Mouse (Mus musculus): ENCODE data around the gene Fus. TPM values are rescaled to one million over a fixed set of nuclear protein-coding genes. Genes with fewer than 3 reads are reported as not detected.

Fus gene
- polyA plus RNA-seq, 1 experiment from 2014 or later: 57.7 TPM

DNA sequence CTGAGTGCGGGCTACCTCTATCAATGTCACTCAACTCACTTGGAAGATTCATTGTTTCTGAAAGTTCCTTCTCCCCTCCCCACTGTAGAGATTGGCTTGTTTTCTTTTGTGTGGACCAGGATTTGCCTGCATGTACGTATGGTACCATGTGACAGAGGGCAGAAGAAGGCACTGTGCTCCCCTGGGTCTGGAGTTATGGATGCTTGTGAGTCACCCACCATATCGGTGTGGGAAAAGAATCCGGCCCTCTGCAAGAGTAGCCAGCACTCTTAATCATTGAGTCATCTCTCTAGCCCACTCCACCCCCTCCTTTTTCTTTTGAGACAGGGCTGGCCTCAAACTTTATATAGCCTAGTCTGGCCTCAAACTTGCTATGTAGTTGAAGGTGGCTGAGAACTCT, 57.7 kb downstream of the Fus start:
- H3K27ac ChIP-seq (replicated peaks; ENCODE audit: low read depth, low read length): no peak overlapping the region
- no peaks in the 10 kb centered on the region for H3K27me3 ChIP-seq (ENCODE audit: control insufficient read depth, insufficient read depth, low read length)
- no peaks in the 10 kb centered on the region for H3K9me3 ChIP-seq (replicated peaks; ENCODE audit: control insufficient read depth, low read length)
- ATAC-seq (replicated peaks; ENCODE audit: insufficient number of reproducible peaks, low FRiP score, low TSS enrichment, low read depth): no peak
- no peak for DNase-seq (ENCODE audit: low spot score)
- no peaks in the 10 kb centered on the region for H3K4me1 ChIP-seq (ENCODE audit: control insufficient read depth, insufficient read depth, low read length)
- H3K4me3 ChIP-seq (ENCODE audit: low read depth, low read length): no peak overlapping the region
- H3K9ac ChIP-seq (replicated peaks; ENCODE audit: low read length): no peak overlapping the region
- H3K4me2 ChIP-seq (ENCODE audit: low read depth, low read length): no peak overlapping the region
- 91% methylated on average over 4 of the region's 4 CpGs for WGBS
- no peaks in the 10 kb centered on the region for H3K36me3 ChIP-seq (replicated peaks; ENCODE audit: control insufficient read depth, insufficient read depth, low read depth, low read length)

DNA sequence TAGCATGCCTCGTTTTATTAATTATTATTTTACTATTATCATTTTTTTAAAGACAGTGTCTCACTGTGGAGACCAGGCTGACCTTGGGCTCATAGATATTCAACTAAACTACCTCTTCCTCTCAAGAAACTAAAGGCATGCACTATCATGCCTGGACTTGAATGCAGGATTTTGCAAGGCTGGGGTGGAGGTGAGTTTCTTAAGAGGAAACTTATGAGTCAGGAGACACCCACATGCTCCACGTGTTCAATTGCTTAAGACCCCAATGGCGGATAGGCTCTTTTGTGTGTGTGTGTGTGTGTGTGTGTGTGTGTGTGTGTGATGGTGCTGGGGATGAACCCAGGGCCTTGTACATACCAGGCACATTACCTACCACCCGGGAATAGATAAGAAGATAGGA, 58.1 kb downstream of the Fus start:
- H3K4me1 ChIP-seq (ENCODE audit: control insufficient read depth, insufficient read depth, low read length): no peaks in the 10 kb centered on the region
- no peaks in the 10 kb centered on the region for H3K9me3 ChIP-seq (replicated peaks; ENCODE audit: control insufficient read depth, low read length)
- no peak overlapping the region for H3K9ac ChIP-seq (replicated peaks; ENCODE audit: low read length)
- H3K4me3 ChIP-seq (ENCODE audit: low read depth, low read length): no peak overlapping the region
- H3K27me3 ChIP-seq (ENCODE audit: control insufficient read depth, insufficient read depth, low read length): no peaks in the 10 kb centered on the region
- ATAC-seq (replicated peaks; ENCODE audit: insufficient number of reproducible peaks, low FRiP score, low TSS enrichment, low read depth) (no peak), DNase-seq (ENCODE audit: low spot score) (no peak)
- H3K36me3 ChIP-seq (replicated peaks; ENCODE audit: control insufficient read depth, insufficient read depth, low read depth, low read length): no peaks in the 10 kb centered on the region
- H3K4me2 ChIP-seq (ENCODE audit: low read depth, low read length): no peak overlapping the region
- no peak overlapping the region for H3K27ac ChIP-seq (replicated peaks; ENCODE audit: low read depth, low read length)
- WGBS: 84% methylated on average over 4 of the region's 4 CpGs

DNA sequence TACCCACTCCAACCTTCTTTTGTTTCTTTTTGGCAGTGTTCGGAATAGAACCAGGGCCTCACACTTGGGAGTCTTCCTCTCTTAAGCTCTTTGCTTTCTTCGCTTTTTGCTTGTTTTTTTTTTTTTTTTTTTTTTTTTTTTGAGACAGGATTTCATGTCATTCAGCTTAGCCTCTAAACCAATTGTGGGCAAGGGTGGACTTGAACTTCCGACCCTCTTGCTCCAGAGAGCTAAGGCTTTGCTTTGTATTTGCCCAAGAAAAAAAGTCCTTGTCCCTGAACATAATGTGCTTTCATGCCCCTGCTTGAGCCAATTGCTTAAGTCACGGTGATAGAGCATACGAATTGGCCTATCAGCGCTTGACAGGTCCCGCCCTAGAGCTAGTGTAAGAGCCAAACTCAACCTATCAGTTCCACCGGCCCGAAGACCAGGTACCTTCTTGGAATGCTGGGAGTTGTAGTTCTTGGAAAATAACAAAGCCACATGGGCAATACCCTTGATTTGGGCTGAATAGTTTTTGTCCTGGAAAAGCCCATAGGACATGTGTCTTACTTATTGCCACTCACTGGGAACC, 64.2 kb downstream of the Fus start:
- no peaks in the 10 kb centered on the region for H3K9me3 ChIP-seq (replicated peaks; ENCODE audit: control insufficient read depth, low read length)
- DNase-seq (ENCODE audit: low spot score): peak; percentile 70
- no peak overlapping the region for H3K27ac ChIP-seq (replicated peaks; ENCODE audit: low read depth, low read length)
- H3K4me3 ChIP-seq (ENCODE audit: low read depth, low read length): no peak overlapping the region
- no peak; the same call in 1 of the 2 replicates for ATAC-seq (replicated peaks; ENCODE audit: insufficient number of reproducible peaks, low FRiP score, low TSS enrichment, low read depth)
- no peak overlapping the region for H3K4me2 ChIP-seq (ENCODE audit: low read depth, low read length)
- no peaks in the 10 kb centered on the region for H3K4me1 ChIP-seq (ENCODE audit: control insufficient read depth, insufficient read depth, low read length)
- no peaks in the 10 kb centered on the region for H3K36me3 ChIP-seq (replicated peaks; ENCODE audit: control insufficient read depth, insufficient read depth, low read depth, low read length)
- H3K9ac ChIP-seq (replicated peaks; ENCODE audit: low read length): no peak overlapping the region
- H3K27me3 ChIP-seq (ENCODE audit: control insufficient read depth, insufficient read depth, low read length): no peaks in the 10 kb centered on the region
- WGBS: 36% methylated on average over 9 of the region's 9 CpGs

- Histone ChIP-seq H3K36me3 (replicated peaks; ENCODE audit: control insufficient read depth, insufficient read depth, low read depth, low read length) (no peaks in the 10 kb centered on the region), H3K27ac (replicated peaks; ENCODE audit: low read depth, low read length) (no peak overlapping the region), H3K9ac (replicated peaks; ENCODE audit: low read length) (no peak overlapping the region), H3K4me3 (ENCODE audit: low read depth, low read length) (no peak overlapping the region), H3K27me3 (ENCODE audit: control insufficient read depth, insufficient read depth, low read length) (no peaks in the 10 kb centered on the region), H3K4me1 (ENCODE audit: control insufficient read depth, insufficient read depth, low read length) (no peaks in the 10 kb centered on the region), H3K9me3 (replicated peaks; ENCODE audit: control insufficient read depth, low read length) (no peaks in the 10 kb centered on the region), H3K4me2 (ENCODE audit: low read depth, low read length) (no peak overlapping the region)
- DNase-seq (ENCODE audit: low spot score) (no peak), ATAC-seq (replicated peaks; ENCODE audit: insufficient number of reproducible peaks, low FRiP score, low TSS enrichment, low read depth) (no peak)
- 93% methylated on average over 5 of the region's 5 CpGs for WGBS
Measured at GRCm38 (mm10) chr7:128032290-128032988, 65.2 kb downstream of the Fus start.

- no peaks in the 10 kb centered on the region for H3K9me3 ChIP-seq (replicated peaks; ENCODE audit: control insufficient read depth, low read length)
- no peaks in the 10 kb centered on the region for H3K36me3 ChIP-seq (replicated peaks; ENCODE audit: control insufficient read depth, insufficient read depth, low read depth, low read length)
- WGBS: 96% methylated on average over 3 of the region's 3 CpGs
- no peak overlapping the region for H3K9ac ChIP-seq (replicated peaks; ENCODE audit: low read length)
- no peak overlapping the region for H3K4me2 ChIP-seq (ENCODE audit: low read depth, low read length)
- ATAC-seq (replicated peaks; ENCODE audit: insufficient number of reproducible peaks, low FRiP score, low TSS enrichment, low read depth) (no peak), DNase-seq (ENCODE audit: low spot score) (no peak)
- H3K4me3 ChIP-seq (ENCODE audit: low read depth, low read length): no peak overlapping the region
- H3K4me1 ChIP-seq (ENCODE audit: control insufficient read depth, insufficient read depth, low read length): no peaks in the 10 kb centered on the region
- H3K27me3 ChIP-seq (ENCODE audit: control insufficient read depth, insufficient read depth, low read length): no peaks in the 10 kb centered on the region
- no peak overlapping the region for H3K27ac ChIP-seq (replicated peaks; ENCODE audit: low read depth, low read length)
Measured at GRCm38 (mm10) chr7:128032989-128033293, 65.7 kb downstream of the Fus start.

DNA sequence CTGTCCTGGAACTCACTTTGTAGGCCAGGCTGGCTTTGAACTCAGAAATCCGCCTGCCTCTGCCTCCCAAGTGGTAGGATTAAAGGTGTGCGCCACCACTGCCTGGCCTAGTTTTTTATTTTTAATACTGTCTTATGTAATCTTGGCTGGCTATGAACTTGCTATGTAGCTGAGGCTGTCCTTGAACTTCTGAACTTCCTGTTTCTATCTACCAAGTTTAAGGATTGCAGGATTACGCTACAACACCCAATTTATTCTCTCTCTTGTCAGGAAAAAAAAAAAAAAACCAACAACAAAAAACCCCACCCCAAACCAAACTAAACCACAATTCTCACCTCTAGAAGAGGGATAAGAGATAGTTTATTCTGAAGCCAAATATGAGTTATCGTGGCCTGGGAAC, 66.4 kb downstream of the Fus start:
- no peak overlapping the region for H3K9ac ChIP-seq (replicated peaks; ENCODE audit: low read length)
- no peak overlapping the region for H3K4me3 ChIP-seq (ENCODE audit: low read depth, low read length)
- H3K9me3 ChIP-seq (replicated peaks; ENCODE audit: control insufficient read depth, low read length): no peaks in the 10 kb centered on the region
- no peaks in the 10 kb centered on the region for H3K36me3 ChIP-seq (replicated peaks; ENCODE audit: control insufficient read depth, insufficient read depth, low read depth, low read length)
- ATAC-seq (replicated peaks; ENCODE audit: insufficient number of reproducible peaks, low FRiP score, low TSS enrichment, low read depth): no peak
- WGBS: 89% methylated on average over 4 of the region's 4 CpGs
- no peak overlapping the region for H3K4me2 ChIP-seq (ENCODE audit: low read depth, low read length)
- no peaks in the 10 kb centered on the region for H3K27me3 ChIP-seq (ENCODE audit: control insufficient read depth, insufficient read depth, low read length)
- H3K27ac ChIP-seq (replicated peaks; ENCODE audit: low read depth, low read length): no peak overlapping the region
- no peak for DNase-seq (ENCODE audit: low spot score)
- no peaks in the 10 kb centered on the region for H3K4me1 ChIP-seq (ENCODE audit: control insufficient read depth, insufficient read depth, low read length)

Other genes with a start within 250 kb of the Fus start
- gene Ctf2, start 235.3 kb upstream of the Fus start, polyA plus RNA-seq (2014; fragmentation: Nextera tagmentation; extraction: Ambion mirVana): 0.15 and 0.59 TPM in 2 replicates
- gene Fbxl19, start 222.9 kb upstream of the Fus start, polyA plus RNA-seq (2014; fragmentation: Nextera tagmentation; extraction: Ambion mirVana): 9.4 and 9.5 TPM in 2 replicates
- gene Orai3, start 197.6 kb upstream of the Fus start, polyA plus RNA-seq (2014; fragmentation: Nextera tagmentation; extraction: Ambion mirVana): 8.6 and 8.7 TPM in 2 replicates
- 21.7 and 22.0 TPM in 2 replicates for gene Setd1a, start 190.8 kb upstream of the Fus start, polyA plus RNA-seq (2014; fragmentation: Nextera tagmentation; extraction: Ambion mirVana)
- gene Gm49388, start 181.8 kb upstream of the Fus start, polyA plus RNA-seq (2014; fragmentation: Nextera tagmentation; extraction: Ambion mirVana): not detected in 2 replicates
- 8.2 and 8.3 TPM in 2 replicates for gene Hsd3b7, start 166.9 kb upstream of the Fus start, polyA plus RNA-seq (2014; fragmentation: Nextera tagmentation; extraction: Ambion mirVana)
- gene Stx4a, start 143.2 kb upstream of the Fus start, polyA plus RNA-seq (2014; fragmentation: Nextera tagmentation; extraction: Ambion mirVana): 13.0 and 14.3 TPM in 2 replicates
- 4.7 and 4.9 TPM in 2 replicates for gene Stx1b, start 142.9 kb upstream of the Fus start, polyA plus RNA-seq (2014; fragmentation: Nextera tagmentation; extraction: Ambion mirVana)
- 14.4 and 14.9 TPM in 2 replicates for gene Zfp646, start 91.2 kb upstream of the Fus start, polyA plus RNA-seq (2014; fragmentation: Nextera tagmentation; extraction: Ambion mirVana)
- 20.9 and 21.0 TPM in 2 replicates for gene Zfp668, start 90.6 kb upstream of the Fus start, polyA plus RNA-seq (2014; fragmentation: Nextera tagmentation; extraction: Ambion mirVana)
- gene Prss53, start 76.5 kb upstream of the Fus start, polyA plus RNA-seq (2014; fragmentation: Nextera tagmentation; extraction: Ambion mirVana): 0.22 and 0.28 TPM in 2 replicates
- gene Gm21974, start 72.0 kb upstream of the Fus start, polyA plus RNA-seq (2014; fragmentation: Nextera tagmentation; extraction: Ambion mirVana): not detected in 2 replicates
- 64.5 and 67.4 TPM in 2 replicates for gene Vkorc1, start 71.8 kb upstream of the Fus start, polyA plus RNA-seq (2014; fragmentation: Nextera tagmentation; extraction: Ambion mirVana)
- 99.1 and 116 TPM in 2 replicates for gene Bckdk, start 63.4 kb upstream of the Fus start, polyA plus RNA-seq (2014; fragmentation: Nextera tagmentation; extraction: Ambion mirVana)
- gene Kat8, start 54.9 kb upstream of the Fus start, polyA plus RNA-seq (2014; fragmentation: Nextera tagmentation; extraction: Ambion mirVana): 49.5 and 55.2 TPM in 2 replicates
- gene Prss8, start 37.4 kb upstream of the Fus start, polyA plus RNA-seq (2014; fragmentation: Nextera tagmentation; extraction: Ambion mirVana): 8.7 and 9.0 TPM in 2 replicates
- 11.0 and 12.2 TPM in 2 replicates for gene Prss36, start 20.7 kb upstream of the Fus start, polyA plus RNA-seq (2014; fragmentation: Nextera tagmentation; extraction: Ambion mirVana)
- 7.3 TPM in 2 replicates for gene Pycard, start 26.4 kb downstream of the Fus start, polyA plus RNA-seq (2014; fragmentation: Nextera tagmentation; extraction: Ambion mirVana)
- 0.10 TPM in 1 of 2 replicates, not detected in the other for gene Trim72, start 36.5 kb downstream of the Fus start, polyA plus RNA-seq (2014; fragmentation: Nextera tagmentation; extraction: Ambion mirVana)
- 0.39 and 0.91 TPM in 2 replicates for gene Itgam, start 95.2 kb downstream of the Fus start, polyA plus RNA-seq (2014; fragmentation: Nextera tagmentation; extraction: Ambion mirVana)
- not detected in 2 replicates for gene Gm49368, start 95.2 kb downstream of the Fus start, polyA plus RNA-seq (2014; fragmentation: Nextera tagmentation; extraction: Ambion mirVana)
- gene Itgax, start 162.1 kb downstream of the Fus start, polyA plus RNA-seq (2014; fragmentation: Nextera tagmentation; extraction: Ambion mirVana): 0.24 TPM in 1 of 2 replicates, not detected in the other
- gene Itgad, start 186.9 kb downstream of the Fus start, polyA plus RNA-seq (2014; fragmentation: Nextera tagmentation; extraction: Ambion mirVana): not detected in 2 replicates
- gene Cox6a2, start 238.9 kb downstream of the Fus start, polyA plus RNA-seq (2014; fragmentation: Nextera tagmentation; extraction: Ambion mirVana): 0.56 and 2.2 TPM in 2 replicates